Mouse (Mus musculus): ENCODE measurements around the gene Hist1h3d.

Gene Hist1h3d

GRCm38 (mm10) chr13:23620056-23620732, 44.6 kb downstream of the Hist1h3d start:
- CTCF ChIA-PET = interaction anchor here (0.5 to 0.6 kb wide), 2 partner anchors 65 to 81 kb away, joined by 3 to 5 read pairs; no protein-coding TSS in a partner anchor

GRCm38 (mm10) chr13:23620733-23621531, 45.4 kb downstream of the Hist1h3d start, which contains the start of gene Hist1h2be:
Gene Hist1h2be (minus strand): TSS chr13:23621124.
- CTCF ChIA-PET = interaction anchor here (0.5 to 1.3 kb wide), 3 partner anchors 38 to 166 kb away, joined by 3 read pairs; no protein-coding TSS in a partner anchor

- CTCF ChIA-PET = interaction anchor here (1.3 kb wide), 1 partner anchor 39 kb away, joined by 3 read pairs; no protein-coding TSS in a partner anchor
These were observed 46.1 kb downstream of the Hist1h3d start for GRCm38 (mm10) chr13:23621532-23622174.

- CTCF ChIA-PET = interaction anchor here (0.8 kb wide), 1 partner anchor 54 kb away, joined by 3 read pairs; no protein-coding TSS in a partner anchor
These were observed 46.7 kb downstream of the Hist1h3d start, which contains the start of gene Hist1h1e for GRCm38 (mm10) chr13:23622175-23622671. Gene Hist1h1e (minus strand): TSS chr13:23622558.

GRCm38 (mm10) chr13:23622861-23623450, 47.4 kb downstream of the Hist1h3d start:
- CTCF ChIA-PET = interaction anchor here (0.8 kb wide), 1 partner anchor 55 kb away, joined by 3 read pairs; no protein-coding TSS in a partner anchor
